Mouse (Mus musculus) testis, postnatal 10 days (tissue): ENCODE measurements around the gene Retnlb.
"Not testable (repeated sequence)": the region's sequence is repeated elsewhere in the genome, so short reads cannot be mapped to it uniquely, and the experiment has no call there.

Source experiments
- DNase-seq: peaks from one replicate; pipeline ENCODE4 v3.0.0; 2021; ENCODE audit warnings: low spot score

The Retnlb gene

GRCm38 (mm10) chr16:48816695-48817094, at the start of gene Retnlb:
Retnlb (plus strand) TSS chr16:48816856.
- no peak for DNase-seq

- DNase-seq, result no peak
Measured at GRCm38 (mm10) chr16:48769183-48769582, 47.5 kb upstream of the Retnlb start.

- no peak for DNase-seq
Measured at GRCm38 (mm10) chr16:48771971-48772445, 44.6 kb upstream of the Retnlb start, which contains the start of gene Trat1. Trat1 (minus strand) TSS chr16:48772021.

GRCm38 (mm10) chr16:48777254-48777653, 39.4 kb upstream of the Retnlb start:
- DNase-seq, result no peak

- DNase-seq, result no peak
Measured at GRCm38 (mm10) chr16:48786258-48786657, 30.4 kb upstream of the Retnlb start.

- no peak for DNase-seq
Measured at GRCm38 (mm10) chr16:48788704-48789185, 27.9 kb upstream of the Retnlb start.

GRCm38 (mm10) chr16:48798285-48798684, 18.4 kb upstream of the Retnlb start:
- no peak for DNase-seq

- DNase-seq, result no peak
Measured at GRCm38 (mm10) chr16:48799470-48799869, 17.2 kb upstream of the Retnlb start.

- DNase-seq, result no peak
Measured at GRCm38 (mm10) chr16:48800906-48801305, 15.8 kb upstream of the Retnlb start.

- DNase-seq, result no peak
Measured at GRCm38 (mm10) chr16:48805412-48805811, 11.2 kb upstream of the Retnlb start.

GRCm38 (mm10) chr16:48806521-48806920, 10.1 kb upstream of the Retnlb start:
- DNase-seq, result no peak

GRCm38 (mm10) chr16:48809374-48809773, 7.3 kb upstream of the Retnlb start:
- no peak for DNase-seq

GRCm38 (mm10) chr16:48811881-48812436, 4.7 kb upstream of the Retnlb start:
- no peak for DNase-seq

- no peak for DNase-seq
Measured at GRCm38 (mm10) chr16:48818524-48818923, 1.9 kb downstream of the Retnlb start.

GRCm38 (mm10) chr16:48826474-48826873, 9.8 kb downstream of the Retnlb start:
- DNase-seq, result no peak

- DNase-seq, result no peak
Measured at GRCm38 (mm10) chr16:48827625-48828024, 11.0 kb downstream of the Retnlb start.

- no peak for DNase-seq
Measured at GRCm38 (mm10) chr16:48829060-48829459, 12.4 kb downstream of the Retnlb start.

GRCm38 (mm10) chr16:48832055-48832454, 15.4 kb downstream of the Retnlb start:
- DNase-seq, result no peak

- not testable (repeated sequence) for DNase-seq
Measured at GRCm38 (mm10) chr16:48833626-48834025, 17.0 kb downstream of the Retnlb start.

GRCm38 (mm10) chr16:48842266-48842665, 25.6 kb downstream of the Retnlb start, which contains the start of gene Retnla:
Retnla (plus strand) TSS chr16:48842551.
- DNase-seq, result no peak

- DNase-seq, result no peak
Measured at GRCm38 (mm10) chr16:48843671-48844386, 27.2 kb downstream of the Retnlb start.

- DNase-seq, result not testable (repeated sequence)
Measured at GRCm38 (mm10) chr16:48865004-48865403, 48.3 kb downstream of the Retnlb start.

GRCm38 (mm10) chr16:48867690-48868089, 51.0 kb downstream of the Retnlb start:
- DNase-seq, result no peak
